Mouse (Mus musculus): ENCODE data around the gene Slc12a7.

Slc12a7 gene

GRCm38 (mm10) chr13:73763439-73764255, 30.8 kb downstream of the Slc12a7 start:
- peak; percentile 6 for DNase-seq

- no peak for DNase-seq
Observed at GRCm38 (mm10) chr13:73764256-73764775, 31.4 kb downstream of the Slc12a7 start.

GRCm38 (mm10) chr13:73765393-73765792, 32.5 kb downstream of the Slc12a7 start:
- DNase-seq, result no peak

- DNase-seq, result no peak
Observed at GRCm38 (mm10) chr13:73767224-73767623, 34.3 kb downstream of the Slc12a7 start.

GRCm38 (mm10) chr13:73767754-73768153, 34.9 kb downstream of the Slc12a7 start:
- no peak for DNase-seq

GRCm38 (mm10) chr13:73768311-73768710, 35.4 kb downstream of the Slc12a7 start:
- no peak for DNase-seq

- DNase-seq, result no peak
Observed at GRCm38 (mm10) chr13:73769916-73770682, 37.2 kb downstream of the Slc12a7 start.

GRCm38 (mm10) chr13:73771131-73771530, 38.2 kb downstream of the Slc12a7 start:
- DNase-seq, result no peak

GRCm38 (mm10) chr13:73772655-73773054, 39.8 kb downstream of the Slc12a7 start:
- DNase-seq, result no peak

- DNase-seq, result no peak
Observed at GRCm38 (mm10) chr13:73773519-73774205, 40.8 kb downstream of the Slc12a7 start.

GRCm38 (mm10) chr13:73775786-73776185, 42.9 kb downstream of the Slc12a7 start:
- no peak for DNase-seq

GRCm38 (mm10) chr13:73777578-73777977, 44.7 kb downstream of the Slc12a7 start:
- DNase-seq, result no peak

GRCm38 (mm10) chr13:73782486-73782885, 49.6 kb downstream of the Slc12a7 start:
- DNase-seq, result no peak

GRCm38 (mm10) chr13:73792176-73792575, 59.3 kb downstream of the Slc12a7 start:
- no peak for DNase-seq

GRCm38 (mm10) chr13:73793171-73793570, 60.3 kb downstream of the Slc12a7 start:
- no peak for DNase-seq

- no peak for DNase-seq
Observed at GRCm38 (mm10) chr13:73799110-73799509, 66.2 kb downstream of the Slc12a7 start.

GRCm38 (mm10) chr13:73803450-73804178, 70.7 kb downstream of the Slc12a7 start:
- DNase-seq, result no peak

GRCm38 (mm10) chr13:73804914-73805313, 72.0 kb downstream of the Slc12a7 start:
- no peak for DNase-seq

GRCm38 (mm10) chr13:73812936-73813335, 80.0 kb downstream of the Slc12a7 start:
- no peak for DNase-seq

GRCm38 (mm10) chr13:73814181-73814580, 81.3 kb downstream of the Slc12a7 start:
- peak; percentile 8 for DNase-seq

- DNase-seq, result no peak
Observed at GRCm38 (mm10) chr13:73816338-73816737, 83.4 kb downstream of the Slc12a7 start.

- no peak for DNase-seq
Observed at GRCm38 (mm10) chr13:73818921-73819320, 86.0 kb downstream of the Slc12a7 start.
